Mouse (Mus musculus): Measurements from ENCODE around the gene Inpp5k.

GRCm38 (mm10) chr11:75586963-75587362 lies 43.8 kb upstream of the Inpp5k start:
- TF ChIP-seq CTCF (conservative IDR thresholded peaks at IDR 0.05; ENCODE audit: low read length) (no peak), POU5F1 (IDR thresholded peaks at IDR 0.05; ENCODE audit: borderline replicate concordance, low read length) (no peak), NANOG (IDR thresholded peaks at IDR 0.05; ENCODE audit: borderline replicate concordance, low read length) (no peak)

All from E14TG2a.4 (cell line).